Mouse (Mus musculus): ENCODE data around the gene Gm17555.

GRCm38 (mm10) chr2:126211011-126211680, 3.8 kb upstream of the Gm17555 start:
- TF ChIP-seq CTCF (IDR thresholded peaks at IDR 0.05; ENCODE audit: low read depth) (no peak), EP300 (IDR thresholded peaks at IDR 0.05; ENCODE audit: low read depth) (no peak)

Data from liver, postnatal 0 days (tissue).